In the genomic region with DNA sequence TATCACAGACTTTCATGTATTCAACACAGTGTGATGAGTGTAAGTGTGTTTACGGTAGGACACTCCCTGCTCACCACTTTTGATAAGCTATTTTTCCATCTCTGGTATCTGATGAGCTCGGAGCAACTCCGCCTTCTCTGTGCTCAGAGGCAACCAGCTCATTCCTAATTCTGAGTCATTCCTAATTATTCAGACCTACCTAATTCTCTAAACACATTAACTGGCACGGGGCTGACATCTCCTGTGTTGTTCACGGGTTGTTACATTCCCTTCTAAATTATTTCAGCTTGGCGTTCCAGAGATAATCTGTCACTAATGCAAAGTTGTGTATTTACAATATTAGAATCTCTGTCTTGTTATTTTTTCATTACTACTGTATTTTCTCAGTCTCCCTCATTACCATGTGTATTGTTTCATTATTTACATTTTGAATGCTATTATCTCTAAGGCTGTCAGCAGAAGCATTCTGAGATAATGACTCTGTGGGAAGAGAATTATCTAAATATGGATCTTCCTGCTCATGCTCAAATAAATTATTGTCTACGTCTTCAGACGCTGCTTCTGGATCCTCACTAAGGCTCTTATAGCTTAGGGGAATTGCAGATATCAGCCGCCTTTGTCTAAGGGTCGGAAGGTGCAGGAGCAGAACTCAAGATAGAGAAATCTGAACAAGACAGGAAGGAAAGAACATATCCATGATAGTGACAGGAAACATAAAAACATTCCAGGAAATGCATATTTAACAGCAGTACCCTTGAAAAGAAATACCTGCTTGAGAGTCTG, we compare ENCODE assay signal across 22 mouse cellular contexts.
DNase-seq lines count a peak whose midpoint lies in the region; ATAC-seq and TF ChIP-seq lines count a peak whose summit lies in the region.
"Had no signal": no experiment of that assay in that cellular context is flagged by ENCODE, and none has a peak within 500 bp of the region (broad histone marks: within the 10 kb centered on the region; RNA-seq: fewer than 3 reads in every experiment).

No protein-coding gene starts in this region.

- H3K27me3 ChIP-seq in hindbrain, embryonic 14.5 days (ENCODE audit: control insufficient read depth, insufficient read depth, low read length), result no peaks in the 10 kb centered on the region
- no peaks in the 10 kb centered on the region for H3K27me3 ChIP-seq in hindbrain, embryonic 11.5 days (ENCODE audit: control insufficient read depth, insufficient read depth, low read length)
- H3K27me3 ChIP-seq in Patski, result no peaks in the 10 kb centered on the region
- no peaks in the 10 kb centered on the region for H3K27me3 ChIP-seq in midbrain, embryonic 16.5 days (ENCODE audit: control insufficient read depth, insufficient read depth, low read depth, low read length)
- H3K27me3 ChIP-seq: limb, embryonic 13.5 days; liver, embryonic 12.5 days; midbrain, embryonic 12.5 days had no signal

- TF ChIP-seq CTCF in Patski (IDR thresholded peaks at IDR 0.05), result no peak
- no peak for TF ChIP-seq CTCF in brain, embryonic 14.5 days (IDR thresholded peaks at IDR 0.05; ENCODE audit: borderline replicate concordance, extremely low read depth, insufficient read depth, insufficient read length)

- no peaks in the 10 kb centered on the region for H3K36me3 ChIP-seq in hindbrain, embryonic 14.5 days (replicated peaks; ENCODE audit: control insufficient read depth, insufficient read depth)
- no peaks in the 10 kb centered on the region for H3K36me3 ChIP-seq in hindbrain, embryonic 11.5 days (ENCODE audit: control insufficient read depth, insufficient read depth, low read length)
- no peaks in the 10 kb centered on the region for H3K36me3 ChIP-seq in midbrain, embryonic 16.5 days (ENCODE audit: control insufficient read depth, insufficient read depth, low read length)
- H3K36me3 ChIP-seq: embryonic facial prominence, embryonic 10.5 days; limb, embryonic 13.5 days; liver, embryonic 12.5 days; midbrain, embryonic 12.5 days had no signal

- peaks cover 6% of the 10 kb centered on the region; the same call in 1 of the 2 replicates for H3K4me1 ChIP-seq in hindbrain, embryonic 14.5 days (replicated peaks; ENCODE audit: control insufficient read depth, insufficient read depth, low read length)
- H3K4me1 ChIP-seq in hindbrain, embryonic 11.5 days (replicated peaks; ENCODE audit: control insufficient read depth, insufficient read depth, low read length), result no peaks in the 10 kb centered on the region; the same call in 1 of the 2 replicates
- H3K4me1 ChIP-seq in midbrain, embryonic 16.5 days (ENCODE audit: control insufficient read depth, insufficient read depth, low read length), result 0 out of 2 replicates have a peak, but pooled peaks cover 2% of the 10 kb centered on the region
- H3K4me1 ChIP-seq: liver, embryonic 12.5 days had no signal

- H3K9ac ChIP-seq in hindbrain, embryonic 14.5 days, result no peak overlapping the region
- no peak overlapping the region for H3K9ac ChIP-seq in hindbrain, embryonic 11.5 days (ENCODE audit: low read depth, low read length)
- no peak overlapping the region for H3K9ac ChIP-seq in midbrain, embryonic 16.5 days (ENCODE audit: low read depth, low read length)
- H3K9ac ChIP-seq: limb, embryonic 13.5 days; liver, embryonic 12.5 days; midbrain, embryonic 12.5 days had no signal

- H3K4me2 ChIP-seq in hindbrain, embryonic 14.5 days (replicated peaks), result no peak overlapping the region
- no peak overlapping the region for H3K4me2 ChIP-seq in hindbrain, embryonic 11.5 days (replicated peaks; ENCODE audit: low read depth, low read length)
- no peak overlapping the region for H3K4me2 ChIP-seq in midbrain, embryonic 16.5 days (ENCODE audit: low read length)
- H3K4me2 ChIP-seq: limb, embryonic 13.5 days; liver, embryonic 12.5 days; midbrain, embryonic 12.5 days had no signal

- CTCF ChIA-PET in Patski (lab: Charles Lee), result no interaction called here

- DNase-seq in hindbrain, embryonic 14.5 days (ENCODE audit: low spot score), result no peak
- no peak for DNase-seq in hindbrain, embryonic 11.5 days (ENCODE audit: low spot score)
- no peak for DNase-seq in Patski (ENCODE audit: low read depth, low spot score)
- DNase-seq in brain, embryonic 14.5 days (ENCODE audit: low read depth), result peak; percentile 59
- DNase-seq in urinary bladder, postnatal 14 days (ENCODE audit: low spot score), result no peak
- no peak for DNase-seq in spleen, postnatal 10 days (ENCODE audit: low spot score in 2 of 2)
- DNase-seq: adrenal gland, postnatal 25 days; cerebellum, adult 11 months; cerebellum, postnatal 10 days; gastrocnemius, postnatal 36 days; heart, adult 2 months; kidney, adult 18-20 months; kidney, postnatal 4 days; lung, adult 18-20 months; lung, postnatal 10 days; thymus, postnatal 14 days had no signal

- in situ Hi-C loops in Patski (cut with MboI; ENCODE audit: low pct_unique_long_range_greater_than_20kb), result no loop called here

- H3K9me3 ChIP-seq in hindbrain, embryonic 14.5 days (ENCODE audit: control insufficient read depth, low read length), result no peaks in the 10 kb centered on the region
- no peaks in the 10 kb centered on the region for H3K9me3 ChIP-seq in hindbrain, embryonic 11.5 days (ENCODE audit: control insufficient read depth, low read length)
- H3K9me3 ChIP-seq in midbrain, embryonic 16.5 days (replicated peaks; ENCODE audit: control insufficient read depth, low read length, poor library complexity, severe bottlenecking), result no peaks in the 10 kb centered on the region
- H3K9me3 ChIP-seq: embryonic facial prominence, embryonic 10.5 days; limb, embryonic 13.5 days; liver, embryonic 12.5 days; midbrain, embryonic 12.5 days had no signal

- no peak overlapping the region for H3K4me3 ChIP-seq in hindbrain, embryonic 14.5 days (replicated peaks; ENCODE audit: low read length)
- no peak overlapping the region for H3K4me3 ChIP-seq in hindbrain, embryonic 11.5 days (ENCODE audit: low read depth, low read length)
- H3K4me3 ChIP-seq in midbrain, embryonic 16.5 days (ENCODE audit: low read depth, low read length), result no peak overlapping the region
- H3K4me3 ChIP-seq: embryonic facial prominence, embryonic 10.5 days; heart, adult 2 months; limb, embryonic 13.5 days; liver, embryonic 12.5 days; midbrain, embryonic 12.5 days had no signal

- no peak for TF ChIP-seq POLR2A in brain, embryonic 14.5 days (IDR thresholded peaks at IDR 0.05; ENCODE audit: borderline replicate concordance, extremely low read depth, insufficient read depth, insufficient read length, poor library complexity, severe bottlenecking)

- 51% methylated on average over 10 of the region's 10 CpGs for WGBS in hindbrain, embryonic 14.5 days
- 80% methylated on average over 10 of the region's 10 CpGs for WGBS in hindbrain, embryonic 11.5 days
- WGBS in midbrain, embryonic 16.5 days, result 35% methylated on average over 10 of the region's 10 CpGs

- POLR2A ChIA-PET in Patski (lab: Charles Lee), result interaction anchor here (0.7 kb wide), 1 partner anchor 278 kb away, joined by 4 read pairs; no protein-coding TSS in a partner anchor

- H3K27ac ChIP-seq in hindbrain, embryonic 14.5 days, result peak overlapping the region; percentile 38
- H3K27ac ChIP-seq in hindbrain, embryonic 11.5 days (ENCODE audit: low read depth, low read length), result no peak overlapping the region
- H3K27ac ChIP-seq in midbrain, embryonic 16.5 days (ENCODE audit: low read length), result no peak overlapping the region
- H3K27ac ChIP-seq: embryonic facial prominence, embryonic 10.5 days; heart, adult 2 months; limb, embryonic 13.5 days; liver, embryonic 12.5 days; midbrain, embryonic 12.5 days had no signal

- ATAC-seq in hindbrain, embryonic 14.5 days (ENCODE audit: low FRiP score), result 0 out of 2 replicates have a peak, but pooled peaks have one; percentile 40
- no peak for ATAC-seq in hindbrain, embryonic 11.5 days (ENCODE audit: low FRiP score)
- peak; percentile 87 for ATAC-seq in Patski
- peak; percentile 51; the same call in 1 of the 2 replicates for ATAC-seq in midbrain, embryonic 16.5 days
- ATAC-seq: inflammation-experienced regulatory T-cells, adult 6 months; liver, embryonic 12.5 days had no signal
